Mouse (Mus musculus) lung, postnatal 14 days (tissue): ENCODE data around the gene Ripply1.

Experiments used
- DNase-seq: peaks from one replicate; pipeline ENCODE4 v3.0.0; 2021

The Ripply1 gene

DNA sequence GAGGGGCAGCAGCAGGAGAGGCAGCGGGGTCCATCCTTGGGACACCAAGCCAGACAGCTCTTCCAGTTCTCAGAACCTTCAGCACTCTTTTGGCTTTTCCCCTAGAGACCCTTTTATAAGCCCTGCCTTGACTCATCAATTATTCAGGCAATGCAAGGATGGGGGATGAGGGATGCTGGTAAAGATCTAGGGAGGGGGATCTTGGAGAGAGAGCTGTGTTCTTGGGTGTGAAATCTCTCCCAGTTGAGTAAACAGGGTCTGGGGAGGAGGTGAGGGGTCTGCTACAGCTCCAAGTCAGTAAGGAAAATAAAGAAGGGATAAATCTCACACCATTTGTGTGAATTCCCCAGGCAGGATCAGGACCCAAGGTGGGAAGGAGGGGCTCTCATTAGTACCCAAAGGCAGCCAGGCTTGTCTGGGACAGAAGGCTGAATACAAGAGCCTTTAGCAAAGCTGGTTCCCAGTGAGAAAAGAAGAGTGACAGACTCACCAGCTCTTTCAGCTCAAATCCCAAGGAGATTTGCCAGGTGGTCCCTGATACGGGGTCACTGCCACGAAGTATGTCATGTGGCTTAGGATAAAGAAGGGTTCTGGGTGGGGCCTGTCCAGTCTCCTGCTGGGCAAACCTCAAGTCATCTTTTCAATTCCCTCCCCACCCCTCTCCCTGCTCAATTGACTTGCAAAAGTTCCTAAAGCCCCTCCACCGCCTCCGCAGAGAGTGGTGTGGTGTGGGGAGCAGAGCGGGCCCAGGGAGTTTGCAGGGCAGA, at the start of gene Ripply1:
Gene Ripply1, minus strand, starts transcription at position 76 of the 767 bp plus-strand sequence.
- DNase-seq = no peak

GRCm38 (mm10) chrX:139828363-139829092, 46.4 kb upstream of the Ripply1 start:
- DNase-seq = no peak

- no peak for DNase-seq
These were observed 44.8 kb upstream of the Ripply1 start for GRCm38 (mm10) chrX:139826926-139827325.

GRCm38 (mm10) chrX:139825402-139825801, 43.2 kb upstream of the Ripply1 start:
- no peak for DNase-seq

DNA sequence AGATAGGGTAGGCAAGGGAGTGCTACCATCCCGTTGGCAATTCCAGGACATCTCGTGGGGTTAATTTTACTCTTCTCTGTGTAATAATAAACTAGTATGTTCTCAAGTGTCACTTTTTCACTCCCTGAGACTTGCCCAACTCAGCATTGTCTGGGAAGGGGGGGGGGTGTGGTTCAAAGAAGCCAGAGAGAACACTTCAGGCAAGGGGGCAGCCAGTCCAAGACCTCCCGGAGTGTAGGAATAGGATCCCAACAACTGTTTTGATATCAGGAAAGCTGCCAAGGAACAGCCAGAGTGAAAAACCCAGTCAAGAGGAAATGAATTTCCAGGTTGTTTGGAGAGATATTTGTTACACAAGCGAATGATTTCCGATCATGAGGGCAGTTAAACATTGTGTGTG, 33.0 kb upstream of the Ripply1 start:
- no peak for DNase-seq

- DNase-seq = no peak
These were observed 32.0 kb upstream of the Ripply1 start for GRCm38 (mm10) chrX:139814018-139814635.

DNA sequence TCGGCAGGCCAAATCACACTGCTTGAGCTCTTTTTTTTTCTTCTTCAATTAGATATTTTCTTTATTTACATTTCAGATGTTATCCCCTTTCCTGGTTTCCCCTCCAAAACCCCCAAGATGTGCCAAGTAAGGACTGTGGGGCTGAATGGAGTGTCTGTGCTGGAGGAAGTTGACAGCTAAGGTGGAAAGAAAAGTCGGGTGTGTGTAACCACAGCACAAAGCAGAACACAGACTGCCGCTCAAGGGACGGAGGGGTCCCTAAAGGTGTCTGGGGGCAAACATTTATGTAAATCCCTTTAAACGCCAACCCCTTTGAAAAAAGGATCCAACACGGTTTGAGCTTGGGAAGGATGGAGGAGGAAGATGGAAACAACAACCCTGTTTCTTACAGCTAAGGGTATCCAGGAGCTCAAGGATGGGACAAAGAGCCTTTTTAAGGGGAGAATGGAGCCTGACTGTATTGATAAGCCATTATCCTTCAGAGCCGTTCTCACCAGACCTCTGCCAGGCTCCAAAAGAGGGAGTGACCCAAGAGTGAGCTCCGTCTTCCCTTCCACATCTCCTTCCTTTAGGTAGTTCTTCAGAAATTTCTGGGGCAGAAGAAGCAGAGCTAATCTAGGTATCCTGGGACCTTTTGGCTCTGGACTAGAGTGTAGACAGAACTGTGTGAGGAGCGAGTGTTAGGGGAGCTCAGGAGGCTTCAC, 31.3 kb upstream of the Ripply1 start:
- no peak for DNase-seq

- no peak for DNase-seq
These were observed 30.6 kb upstream of the Ripply1 start for GRCm38 (mm10) chrX:139812636-139813298.

GRCm38 (mm10) chrX:139808501-139808900, 26.3 kb upstream of the Ripply1 start:
- DNase-seq = no peak

DNA sequence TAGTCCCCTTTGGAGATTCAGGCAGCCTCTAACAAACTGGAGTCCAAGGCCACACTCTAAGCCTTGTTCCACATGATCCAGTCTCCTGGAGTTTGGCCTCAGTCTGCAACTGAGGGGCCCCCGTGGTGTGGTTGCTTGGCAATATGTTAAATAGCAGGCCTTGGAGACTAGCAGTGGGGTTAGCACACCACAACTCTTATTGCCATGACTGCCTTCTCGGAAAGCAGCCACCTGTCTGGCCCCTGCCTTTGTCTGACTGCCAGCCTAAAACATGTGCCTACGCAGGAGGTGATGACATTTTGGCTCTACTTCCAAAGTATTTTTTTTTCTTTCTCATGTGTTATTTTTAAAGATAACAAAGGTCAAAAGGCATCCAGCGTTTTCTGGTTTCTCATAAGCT, 25.9 kb upstream of the Ripply1 start:
- no peak for DNase-seq

DNA sequence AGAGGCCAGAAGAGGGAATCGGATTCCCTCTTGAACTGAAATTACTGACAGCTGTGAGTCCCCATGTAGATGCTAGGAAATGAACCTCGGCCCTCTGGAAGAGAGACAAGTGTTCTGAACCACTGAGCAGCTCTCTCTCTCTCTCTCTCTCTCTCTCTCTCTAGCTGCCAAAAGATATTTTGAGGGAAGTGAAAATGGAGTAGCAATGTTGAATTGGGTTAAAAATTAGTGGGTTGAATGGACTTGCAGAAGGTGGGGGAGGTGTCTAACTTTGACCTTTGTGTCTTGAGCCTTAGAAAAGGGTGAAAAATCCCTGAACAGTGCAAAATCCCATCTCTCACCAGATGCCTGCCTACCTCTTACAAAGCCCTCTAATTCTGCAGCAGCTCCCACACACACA, 25.2 kb upstream of the Ripply1 start:
- no peak for DNase-seq

DNA sequence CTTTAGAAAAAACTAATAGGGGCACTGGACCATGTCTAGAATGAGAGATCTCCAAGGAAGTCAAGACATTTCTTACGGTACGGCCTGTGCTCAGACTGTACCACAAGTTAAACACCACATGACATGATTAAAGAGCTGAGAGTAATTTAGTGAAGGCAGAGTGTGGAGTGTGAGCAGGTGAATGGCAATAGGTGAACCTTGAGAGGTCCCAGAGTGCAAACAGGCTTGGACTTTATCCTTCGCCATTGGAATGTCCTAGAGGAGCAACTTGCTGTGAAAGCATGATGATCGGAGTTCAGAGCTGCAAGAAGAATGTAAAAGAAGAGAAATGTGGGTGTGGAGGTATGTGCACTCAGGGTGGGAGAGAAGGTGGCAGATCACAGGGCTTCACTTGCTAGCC, 23.8 kb upstream of the Ripply1 start:
- DNase-seq = no peak

DNA sequence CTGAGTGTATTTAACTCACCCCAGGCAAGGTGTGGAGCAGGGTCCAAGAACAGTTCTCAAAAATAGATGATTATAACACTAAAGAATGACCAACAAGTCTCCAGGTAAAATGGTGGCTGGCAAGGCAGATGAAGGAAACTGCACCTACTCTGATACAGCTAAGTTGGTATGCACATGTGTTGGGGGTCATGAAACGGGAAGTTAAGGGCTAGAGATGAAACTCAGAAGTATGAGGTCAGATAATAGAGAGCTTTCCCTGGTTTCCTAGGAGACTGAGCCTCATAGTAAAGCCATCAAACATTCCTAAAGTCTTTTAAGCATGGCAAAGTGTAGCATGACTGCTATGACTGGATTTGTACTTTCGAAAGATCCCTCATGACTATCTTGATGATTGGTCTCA, 20.9 kb upstream of the Ripply1 start:
- DNase-seq = no peak

- DNase-seq = peak; percentile 41
These were observed 18.3 kb upstream of the Ripply1 start, which contains the start of gene Cldn2 for GRCm38 (mm10) chrX:139800406-139800878. Gene Cldn2 (plus strand): TSS chrX:139800828.

- no peak for DNase-seq
These were observed 17.8 kb upstream of the Ripply1 start for GRCm38 (mm10) chrX:139799953-139800352.

- no peak for DNase-seq
These were observed 15.7 kb upstream of the Ripply1 start for GRCm38 (mm10) chrX:139797875-139798274.

- DNase-seq = no peak
These were observed 13.9 kb upstream of the Ripply1 start for GRCm38 (mm10) chrX:139796037-139796436.

- no peak for DNase-seq
These were observed 12.1 kb upstream of the Ripply1 start for GRCm38 (mm10) chrX:139794072-139794845.

GRCm38 (mm10) chrX:139785764-139786163, 3.6 kb upstream of the Ripply1 start:
- DNase-seq = peak; percentile 29

GRCm38 (mm10) chrX:139783045-139783422, 881 bp upstream of the Ripply1 start:
- no peak for DNase-seq

- DNase-seq = no peak
These were observed 590 bp downstream of the Ripply1 start for GRCm38 (mm10) chrX:139781563-139781962.

DNA sequence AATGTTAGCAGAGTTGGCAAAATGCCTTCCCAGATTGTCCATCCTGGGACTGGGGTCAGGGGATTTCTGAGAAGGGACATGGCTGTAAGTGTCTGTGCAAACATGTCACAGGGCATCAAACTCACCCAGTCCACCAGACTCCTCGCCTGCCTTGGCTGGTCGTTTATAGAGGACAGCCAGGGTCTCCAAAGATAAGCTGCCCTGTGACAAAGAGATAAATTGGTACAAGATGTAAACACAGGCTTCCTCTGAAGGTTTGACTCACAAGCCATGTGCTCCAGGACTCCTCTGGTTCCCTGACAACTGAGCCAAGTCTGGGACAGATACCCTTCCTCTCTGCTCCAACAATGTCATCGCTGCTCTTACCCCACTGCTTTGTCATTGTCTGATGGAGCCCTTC, 1.2 kb downstream of the Ripply1 start:
- DNase-seq = peak; percentile 9
